Mouse (Mus musculus): Measurements from ENCODE around the gene Glb1l2. TPM values are rescaled to one million over a fixed set of nuclear protein-coding genes. Genes with fewer than 3 reads are reported as not detected.

The Glb1l2 gene
- 3.7 and 4.0 TPM in 2 replicates for total RNA-seq (2021)
- long read RNA-seq, transcript Glb1l2-202 (19 exons, 3,688 nt): major isoform, 5 of 7 reads
- long read RNA-seq, partial matches to known transcripts: 0 of 7 reads
- long read RNA-seq, other reads (novel, unspliced or antisense): 2 of 7 reads

DNA sequence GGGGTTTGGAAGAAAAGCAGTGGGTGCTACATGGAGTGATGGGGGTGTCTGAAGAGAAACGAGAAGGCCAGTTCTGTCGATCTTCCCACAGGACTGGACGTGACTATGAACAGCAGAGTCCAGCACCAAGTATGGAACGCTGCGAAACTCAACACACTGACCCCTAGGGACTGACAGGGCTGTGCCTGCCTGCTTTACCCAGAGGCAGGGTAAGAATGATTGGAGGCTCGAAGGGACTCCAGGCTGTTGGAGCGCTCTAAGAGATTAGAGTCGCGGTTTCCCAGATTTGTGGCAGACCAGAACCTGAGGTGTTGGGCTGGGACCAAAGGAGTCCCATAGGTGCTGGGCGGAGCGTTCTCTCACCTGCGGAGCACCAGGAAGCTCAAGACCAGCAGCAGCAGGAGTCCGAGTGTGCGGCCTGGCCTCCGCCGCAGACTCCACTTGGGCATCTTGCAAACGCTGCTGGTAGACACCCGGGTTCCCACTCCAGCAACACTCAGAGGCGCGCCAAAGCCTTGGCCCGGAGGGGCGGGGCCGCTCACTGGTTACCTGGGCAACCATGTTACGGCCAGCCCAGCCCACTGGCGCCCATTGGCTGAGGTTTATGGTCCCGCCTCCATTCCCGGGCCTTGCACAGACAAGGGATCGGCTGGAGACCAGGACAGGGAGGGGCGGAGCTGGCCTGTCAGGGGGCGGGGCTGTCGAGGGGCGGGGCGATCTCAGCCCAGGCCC lies at the start of gene Glb1l2:
Glb1l2 (minus strand) TSS at position 534 of the 732 bp plus-strand sequence.
- peak; percentile 92 for DNase-seq

GRCm38 (mm10) chr9:26831089-26831488 lies 24.8 kb upstream of the Glb1l2 start:
- DNase-seq: no peak

DNA sequence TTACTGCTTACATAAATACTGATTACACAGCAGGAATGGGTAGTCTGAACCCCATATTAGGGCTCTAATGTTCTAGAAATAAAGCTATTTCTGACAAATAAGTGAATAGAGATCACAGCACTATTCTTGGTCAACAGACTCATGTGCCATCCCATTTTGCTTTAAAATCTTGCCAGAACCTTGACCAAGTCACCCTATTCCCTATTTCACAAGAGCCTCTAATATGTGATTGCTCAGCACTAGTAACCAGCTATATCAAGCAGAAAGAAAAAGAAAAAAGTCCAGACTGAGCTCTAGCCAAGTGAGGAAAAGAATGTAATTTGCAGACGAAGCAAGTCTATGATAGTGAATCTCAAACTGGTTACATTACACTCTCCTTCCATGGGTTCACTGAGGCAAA lies 13.7 kb upstream of the Glb1l2 start:
- no peak for DNase-seq

- no peak for DNase-seq
Observed at GRCm38 (mm10) chr9:26808735-26809134, 2.5 kb upstream of the Glb1l2 start.

DNA sequence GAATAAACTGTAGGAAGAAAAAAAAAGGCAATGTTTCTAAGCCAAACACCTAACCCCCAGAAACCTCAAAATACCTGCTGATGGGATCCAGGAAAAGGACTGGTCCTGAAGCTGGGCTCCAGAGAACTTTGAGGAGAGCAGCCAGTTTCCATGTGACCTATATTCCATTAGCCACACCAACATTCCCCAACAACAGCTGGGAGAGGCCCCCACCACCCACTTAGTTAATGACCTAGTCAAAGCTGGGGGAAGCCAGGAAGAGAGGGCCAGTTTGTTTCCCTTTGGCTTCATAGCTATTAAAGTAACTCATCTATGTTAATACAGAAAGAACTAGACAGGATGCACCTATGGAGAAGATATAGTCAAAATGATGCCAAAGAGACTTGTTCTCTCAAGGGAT lies 1.9 kb downstream of the Glb1l2 start:
- DNase-seq: no peak

- no peak for DNase-seq
Observed at GRCm38 (mm10) chr9:26800357-26800756, 5.9 kb downstream of the Glb1l2 start.

- no peak for DNase-seq
Observed at GRCm38 (mm10) chr9:26798731-26799130, 7.5 kb downstream of the Glb1l2 start.

DNA sequence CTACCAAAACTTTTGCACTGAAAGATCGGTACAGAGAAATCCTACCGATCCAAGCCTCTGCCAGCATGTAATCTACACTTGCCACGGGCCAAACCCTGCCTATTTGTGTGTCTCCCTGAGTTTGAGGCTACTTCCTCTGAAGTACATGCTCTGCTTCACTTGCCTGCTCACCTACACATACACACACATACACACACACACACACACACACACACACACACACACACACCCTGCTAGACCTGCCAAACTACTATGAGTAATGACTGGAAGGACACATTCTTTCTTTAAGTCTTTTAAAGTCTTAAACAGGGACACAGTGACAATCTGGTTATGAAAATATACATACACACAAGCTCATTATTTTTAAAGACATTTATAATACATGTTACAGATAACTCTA lies 8.1 kb downstream of the Glb1l2 start:
- DNase-seq: no peak

- DNase-seq: no peak
Observed at GRCm38 (mm10) chr9:26792829-26793228, 13.4 kb downstream of the Glb1l2 start.

GRCm38 (mm10) chr9:26783414-26783975 lies 22.8 kb downstream of the Glb1l2 start:
- DNase-seq: no peak

DNA sequence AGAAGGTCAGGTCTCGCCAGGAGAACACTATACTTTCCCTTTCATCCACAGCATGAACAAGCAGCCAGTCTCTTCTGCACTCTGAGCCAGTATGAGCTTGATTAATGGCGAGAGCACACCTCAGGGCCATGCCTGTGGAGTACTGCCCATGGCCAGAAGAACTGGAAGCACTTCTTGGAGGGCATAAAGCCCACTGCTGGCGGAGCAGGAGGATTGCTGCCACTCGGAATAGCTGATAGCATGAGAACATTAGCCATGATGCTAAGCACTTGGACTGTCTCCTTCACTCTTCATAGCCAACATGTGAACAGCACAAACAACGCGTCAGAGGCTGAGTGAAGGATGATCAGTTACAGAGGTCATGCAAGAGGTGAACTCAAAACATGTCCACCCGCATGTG lies 27.8 kb downstream of the Glb1l2 start:
- DNase-seq: no peak

DNA sequence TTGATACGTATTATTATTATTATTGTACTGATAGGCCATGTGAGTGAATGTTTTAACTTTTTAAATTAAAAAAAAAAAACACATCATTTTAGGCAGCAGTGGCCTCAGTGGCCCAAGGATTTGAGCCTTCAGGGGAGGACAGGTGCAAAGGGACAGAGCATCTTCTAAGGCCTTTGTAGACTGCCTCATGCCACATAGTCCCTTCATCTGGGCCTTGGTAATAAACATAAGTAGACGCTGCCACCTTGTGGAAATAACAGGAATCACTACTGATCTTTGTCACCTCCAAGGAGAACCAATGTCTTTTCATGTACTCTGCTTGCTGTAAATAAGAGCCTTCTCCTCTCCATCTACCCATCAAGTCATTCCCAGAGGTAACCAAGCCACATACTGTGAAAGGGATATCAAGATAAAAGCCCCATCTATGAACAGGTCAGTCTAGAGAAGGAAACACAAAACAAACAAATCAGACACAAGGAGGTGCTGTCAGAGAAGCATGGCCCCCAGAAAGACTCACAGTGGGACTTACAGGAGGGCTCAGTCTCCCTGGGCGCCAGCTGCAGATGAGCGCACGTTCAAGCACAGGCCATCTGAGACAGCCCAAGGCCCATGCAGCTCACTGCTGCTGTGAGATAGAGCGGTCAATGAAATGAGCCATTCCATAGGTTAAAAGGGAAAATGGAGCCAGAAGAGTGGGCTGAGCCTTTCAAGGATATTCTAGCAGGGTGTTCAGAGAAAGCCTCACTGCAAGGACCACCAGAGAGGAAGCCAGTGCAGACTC lies 30.0 kb downstream of the Glb1l2 start:
- DNase-seq: no peak

DNA sequence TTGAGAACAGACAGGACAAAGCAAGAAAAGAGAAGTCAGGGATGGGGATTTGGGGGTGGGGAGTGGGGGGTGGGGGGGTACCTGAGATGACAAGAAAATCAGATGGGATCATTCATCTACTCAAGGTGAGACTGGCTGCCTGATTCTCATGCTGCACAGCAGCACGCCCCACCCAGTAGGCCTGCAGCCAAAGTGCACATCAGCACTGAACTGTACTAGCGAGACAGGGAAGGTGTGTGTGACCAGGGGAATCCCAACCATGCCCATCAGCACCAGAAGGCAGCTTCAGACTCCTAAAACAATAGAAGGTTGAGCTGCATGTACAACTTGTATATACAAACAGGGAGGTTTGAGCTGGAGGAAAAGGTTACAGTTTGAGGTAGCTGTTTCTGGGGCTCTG lies 30.6 kb downstream of the Glb1l2 start:
- DNase-seq: no peak

- no peak for DNase-seq
Observed at GRCm38 (mm10) chr9:26768181-26768580, 38.1 kb downstream of the Glb1l2 start.

DNA sequence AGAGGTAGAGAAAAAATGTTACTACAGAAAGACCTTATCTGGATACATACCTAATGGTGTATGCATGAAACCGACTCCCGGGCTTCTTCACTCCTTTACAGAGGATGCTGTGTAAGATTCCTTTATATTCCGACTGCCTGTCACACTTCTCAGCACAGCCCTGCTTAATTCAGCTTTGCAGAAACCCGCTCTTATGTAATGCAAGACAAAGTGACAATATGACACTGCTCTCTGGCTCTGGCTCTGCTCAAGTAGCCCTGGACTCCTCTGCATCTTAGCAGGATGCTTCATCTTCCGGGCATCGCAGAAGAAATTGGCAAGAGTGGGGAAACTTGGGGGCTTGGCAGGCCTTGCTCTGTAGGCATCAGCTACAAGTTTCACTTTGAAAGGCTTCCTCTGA lies 43.8 kb downstream of the Glb1l2 start:
- DNase-seq: no peak

GRCm38 (mm10) chr9:26760576-26760975 lies 45.7 kb downstream of the Glb1l2 start:
- DNase-seq: no peak

DNA sequence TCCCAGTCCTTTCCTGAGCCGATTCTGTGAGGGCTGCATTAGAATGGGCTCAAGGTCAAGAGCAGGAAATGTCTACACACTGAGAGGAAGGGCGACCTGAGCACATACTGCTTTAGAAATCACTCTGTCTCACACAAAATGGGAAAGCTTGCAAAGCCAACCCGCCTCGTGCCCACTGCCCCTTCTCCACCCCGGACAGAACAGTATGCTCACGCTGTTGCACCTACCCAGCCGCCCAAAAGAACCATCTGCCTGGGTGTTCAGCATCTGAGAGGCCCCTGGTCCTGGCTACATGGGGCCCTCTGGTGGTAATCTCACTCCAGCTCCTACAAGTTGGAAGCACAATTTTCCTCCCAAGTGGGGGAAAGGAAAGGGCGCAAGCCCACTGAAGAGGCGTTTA lies 46.2 kb downstream of the Glb1l2 start:
- peak; percentile 45 for DNase-seq

- no peak for DNase-seq
Observed at GRCm38 (mm10) chr9:26748893-26749292, 57.4 kb downstream of the Glb1l2 start.

DNA sequence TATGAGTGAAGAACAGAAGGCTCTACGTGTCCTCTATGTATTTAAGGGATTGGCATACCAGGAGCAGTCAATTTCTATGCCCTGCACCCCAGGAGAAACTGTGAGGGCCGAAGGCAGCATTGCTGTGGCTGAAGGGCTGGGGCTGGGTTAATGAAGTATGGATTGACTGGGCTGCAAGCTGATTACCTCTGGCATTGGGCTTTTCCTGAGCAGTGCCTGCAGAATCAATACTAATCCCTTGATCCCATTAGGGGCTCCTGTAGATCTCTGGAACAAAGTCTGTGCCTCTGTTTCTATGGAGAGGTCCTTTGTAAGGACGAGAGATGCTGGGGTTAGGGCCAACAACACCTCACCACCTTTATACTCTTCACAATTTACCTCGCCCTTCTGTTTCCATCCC lies 59.1 kb downstream of the Glb1l2 start:
- DNase-seq: no peak

DNA sequence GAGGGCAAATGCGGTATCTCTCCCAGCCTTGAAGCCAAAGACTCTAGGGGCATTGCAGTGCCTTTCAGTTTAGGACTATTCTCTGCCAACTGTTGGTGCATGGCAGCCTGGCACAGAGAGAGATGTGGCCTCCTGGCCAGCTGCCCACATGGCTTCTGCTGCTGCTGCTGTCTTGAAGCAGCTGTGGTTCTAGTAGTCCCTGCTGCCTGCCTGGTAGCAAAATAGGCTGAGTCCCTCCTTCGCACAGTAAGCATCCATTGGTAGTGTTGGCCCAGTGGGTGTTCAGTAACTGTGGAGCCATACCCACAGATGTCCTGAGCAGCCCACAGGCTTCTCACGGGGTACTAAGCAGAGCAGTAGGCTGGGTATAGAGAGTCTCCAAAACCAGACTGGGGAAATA lies 63.5 kb downstream of the Glb1l2 start:
- no peak for DNase-seq

DNA sequence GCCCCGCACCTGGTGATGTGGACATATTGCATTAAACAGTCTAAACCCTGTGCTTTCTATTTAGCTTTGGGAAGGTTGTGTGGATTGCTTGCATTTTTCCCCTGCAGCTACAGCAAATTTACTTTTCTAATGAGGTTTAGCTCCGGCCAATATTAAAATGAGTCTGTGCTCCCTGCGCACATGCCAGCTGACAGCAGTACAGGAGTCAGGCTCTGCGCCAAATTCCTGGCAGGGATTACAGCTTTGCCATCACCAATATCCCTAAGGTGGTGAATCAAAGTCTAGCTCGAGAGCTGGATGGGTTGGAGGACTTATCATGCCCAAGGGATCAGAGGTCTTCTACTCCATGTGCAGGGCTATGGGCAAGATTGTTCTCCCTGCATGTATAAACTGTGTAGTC lies 69.2 kb downstream of the Glb1l2 start:
- DNase-seq: no peak

- no peak for DNase-seq
Observed at GRCm38 (mm10) chr9:26733986-26734385, 72.3 kb downstream of the Glb1l2 start.

DNA sequence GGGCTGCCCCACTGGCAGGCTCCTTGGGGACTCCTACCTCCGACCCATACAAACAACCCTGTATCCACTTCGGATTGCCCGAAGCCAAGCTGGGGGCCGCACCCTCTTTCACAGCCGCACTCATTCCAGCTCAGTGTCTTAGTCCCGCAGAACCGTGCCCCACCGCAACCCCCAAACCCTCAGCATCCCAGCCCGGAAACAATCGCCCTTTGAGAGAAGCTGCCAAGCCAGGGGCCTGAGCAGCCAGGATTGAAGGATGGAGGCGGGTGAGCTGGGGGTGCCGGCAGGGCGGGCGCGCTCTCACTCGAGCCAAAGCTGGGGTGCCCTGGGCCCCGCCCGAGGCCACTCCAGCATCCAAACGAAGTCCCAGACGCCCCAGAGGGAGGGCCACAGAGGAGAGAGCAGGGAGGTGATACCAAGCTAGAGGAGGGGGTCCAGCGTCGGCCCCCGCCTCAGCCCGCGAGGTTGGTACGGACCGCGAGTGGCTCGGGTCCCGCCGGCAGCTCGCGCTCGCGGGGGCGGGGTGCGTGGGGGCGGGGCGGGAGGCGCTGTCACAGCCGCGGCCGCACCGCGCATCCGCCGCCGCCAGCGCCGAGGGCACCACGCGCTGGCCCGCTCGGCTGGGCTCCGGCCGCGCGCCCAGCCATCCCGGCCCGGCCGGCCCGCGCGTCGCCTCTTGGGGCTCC lies 72.9 kb downstream of the Glb1l2 start, which contains the start of gene B3gat1:
B3gat1 (plus strand) TSS at position 523 of the 686 bp plus-strand sequence.
- peak; percentile 6 for DNase-seq
